Mouse (Mus musculus) small intestine, adult 2 months (tissue): ENCODE measurements at regions not wholly inside any gene's neighbourhood (a gene's known extent, or its start where the extent isn't known, plus 50 kb on each side); places are given as distances from the start of the nearest gene placed in this dataset.

Source experiments
- CTCF ChIP-seq: fragments of 200-500 bp; IDR thresholded peaks from 2 replicates; pipeline ENCODE4 v1.5.1; 2012; ENCODE audit warnings: low read depth, mild to moderate bottlenecking, control low read depth, inconsistent platforms, low read length, moderate library complexity, mixed read lengths; ENCODE audit not compliant: insufficient replicate concordance, insufficient read length; ENCODE audit errors: extremely low read depth
- POLR2A ChIP-seq: fragments of 200-500 bp; IDR thresholded peaks from 2 replicates; pipeline ENCODE4 v1.6.1; 2012; ENCODE audit warnings: low read depth, mild to moderate bottlenecking, control low read depth, inconsistent platforms, low read length, moderate library complexity

DNA sequence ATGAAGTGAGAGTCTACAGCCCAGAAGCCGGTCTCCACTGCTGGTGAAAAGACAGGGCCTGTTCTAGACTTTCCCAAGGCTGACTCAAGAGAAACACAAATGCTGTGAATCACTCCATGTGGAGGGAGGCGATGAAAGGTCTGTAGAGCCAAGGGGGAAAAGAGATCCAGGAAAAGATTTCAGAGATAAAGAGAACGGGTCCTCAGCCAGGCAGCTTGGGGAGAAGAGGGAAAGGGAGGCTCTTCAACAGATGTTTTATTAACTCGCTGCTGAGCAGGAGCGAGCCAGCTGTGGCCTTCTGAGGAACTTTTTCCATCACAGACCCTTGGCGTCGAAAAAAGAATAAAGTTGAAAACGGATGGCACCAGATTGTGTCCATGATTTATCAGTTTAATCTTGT lies 500.7 kb upstream of the Tnp1 start:
- TF ChIP-seq POLR2A (no peak), CTCF (no peak)
